Mouse (Mus musculus) cerebellum, postnatal 10 days (tissue): ENCODE measurements at regions not wholly inside any gene's neighbourhood (a gene's known extent, or its start where the extent isn't known, plus 50 kb on each side); places are given as distances from the start of the nearest gene placed in this dataset.

Experiments
- DNase-seq, 2 experiments: peaks; one replicate each; pipeline ENCODE4 v3.0.0; 2021; ENCODE audit warnings: mixed read lengths in 2 of 2

GRCm38 (mm10) chr11:22617204-22617874 lies 105.5 kb downstream of the Tmem17 start:
- peak; percentile 95 to 96 for DNase-seq

- peak; percentile 48 to 70 for DNase-seq
These were observed 109.2 kb downstream of the Tmem17 start for GRCm38 (mm10) chr11:22620912-22621705.

GRCm38 (mm10) chr11:22621868-22622267 lies 110.0 kb downstream of the Tmem17 start:
- DNase-seq, result no peak

- DNase-seq, result no peak
These were observed 110.7 kb downstream of the Tmem17 start for GRCm38 (mm10) chr11:22622496-22622997.

- no peak for DNase-seq
These were observed 114.5 kb downstream of the Tmem17 start for GRCm38 (mm10) chr11:22626407-22626806.

- no peak for DNase-seq
These were observed 116.6 kb downstream of the Tmem17 start for GRCm38 (mm10) chr11:22628497-22628896.

- no peak for DNase-seq
These were observed 117.1 kb downstream of the Tmem17 start for GRCm38 (mm10) chr11:22628979-22629378.

GRCm38 (mm10) chr11:22629581-22629980 lies 117.7 kb downstream of the Tmem17 start:
- no peak for DNase-seq

- no peak for DNase-seq
These were observed 118.1 kb downstream of the Tmem17 start for GRCm38 (mm10) chr11:22629991-22630390.

- DNase-seq, result no peak
These were observed 119.1 kb downstream of the Tmem17 start for GRCm38 (mm10) chr11:22630982-22631381.

- DNase-seq, result peak; percentile 56 to 61
These were observed 119.9 kb downstream of the Tmem17 start for GRCm38 (mm10) chr11:22631606-22632313.

GRCm38 (mm10) chr11:22632314-22632700 lies 120.4 kb downstream of the Tmem17 start:
- no peak for DNase-seq

GRCm38 (mm10) chr11:22632988-22633387 lies 121.1 kb downstream of the Tmem17 start:
- no peak for DNase-seq

GRCm38 (mm10) chr11:22633961-22634360 lies 122.1 kb downstream of the Tmem17 start:
- DNase-seq, result no peak

- DNase-seq, result no peak
These were observed 123.1 kb downstream of the Tmem17 start for GRCm38 (mm10) chr11:22635021-22635420.

- DNase-seq, result no peak
These were observed 124.4 kb downstream of the Tmem17 start for GRCm38 (mm10) chr11:22636321-22636720.

GRCm38 (mm10) chr11:22636761-22637557 lies 125.1 kb downstream of the Tmem17 start:
- no peak for DNase-seq

- DNase-seq, result no peak
These were observed 126.3 kb downstream of the Tmem17 start for GRCm38 (mm10) chr11:22638171-22638570.

GRCm38 (mm10) chr11:22638700-22639099 lies 126.8 kb downstream of the Tmem17 start:
- DNase-seq, result no peak

- no peak for DNase-seq
These were observed 128.6 kb downstream of the Tmem17 start for GRCm38 (mm10) chr11:22640371-22640990.

- DNase-seq, result no peak
These were observed 129.6 kb downstream of the Tmem17 start for GRCm38 (mm10) chr11:22641450-22641849.

- no peak for DNase-seq
These were observed 132.2 kb downstream of the Tmem17 start for GRCm38 (mm10) chr11:22644010-22644625.
